Mouse (Mus musculus) lung, adult 10 weeks (tissue): ENCODE measurements around the gene Golga7b. TPM values are rescaled to one million over a fixed set of nuclear protein-coding genes. Genes with fewer than 3 reads are reported as not detected.

Experiments
- polyA plus RNA-seq: library from polyadenylated mRNA; stranded (reverse); fragments of 350-450 nt; fragmentation: Illumina TruSeq; extraction: RNeasy Lipid Tissue Mini Kit (QIAGEN cat#74804); gene quantifications from one replicate; pipeline ENCODE4 v1.2.3, GENCODE M21; 2014; ENCODE audit warnings: low read depth, low replicate concordance; ENCODE audit not compliant: insufficient read depth

The Golga7b gene
- 0.13 TPM for polyA plus RNA-seq

DNA sequence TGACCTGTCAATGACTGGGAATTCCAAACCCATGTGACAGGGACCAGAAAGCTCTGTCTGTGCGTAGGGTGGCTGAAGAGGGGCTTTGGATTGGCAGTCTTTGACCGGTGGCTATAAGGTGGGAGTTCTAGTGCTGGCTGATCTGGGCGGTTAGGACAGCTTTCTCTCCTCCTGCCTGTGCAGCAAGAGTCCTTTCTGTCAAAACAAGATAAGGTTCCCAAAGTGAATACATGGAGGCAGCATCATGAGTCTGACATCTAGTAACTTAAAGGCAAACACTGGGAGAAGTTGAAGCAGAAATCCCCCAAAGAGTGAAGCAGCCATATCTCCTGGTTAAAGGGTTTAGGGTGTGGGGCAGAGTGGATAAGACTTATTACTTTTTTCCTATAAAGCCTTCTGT is at the start of gene Golga7b:
Gene Golga7b (plus strand): TSS at position 56 of the 400 bp plus-strand sequence.

DNA sequence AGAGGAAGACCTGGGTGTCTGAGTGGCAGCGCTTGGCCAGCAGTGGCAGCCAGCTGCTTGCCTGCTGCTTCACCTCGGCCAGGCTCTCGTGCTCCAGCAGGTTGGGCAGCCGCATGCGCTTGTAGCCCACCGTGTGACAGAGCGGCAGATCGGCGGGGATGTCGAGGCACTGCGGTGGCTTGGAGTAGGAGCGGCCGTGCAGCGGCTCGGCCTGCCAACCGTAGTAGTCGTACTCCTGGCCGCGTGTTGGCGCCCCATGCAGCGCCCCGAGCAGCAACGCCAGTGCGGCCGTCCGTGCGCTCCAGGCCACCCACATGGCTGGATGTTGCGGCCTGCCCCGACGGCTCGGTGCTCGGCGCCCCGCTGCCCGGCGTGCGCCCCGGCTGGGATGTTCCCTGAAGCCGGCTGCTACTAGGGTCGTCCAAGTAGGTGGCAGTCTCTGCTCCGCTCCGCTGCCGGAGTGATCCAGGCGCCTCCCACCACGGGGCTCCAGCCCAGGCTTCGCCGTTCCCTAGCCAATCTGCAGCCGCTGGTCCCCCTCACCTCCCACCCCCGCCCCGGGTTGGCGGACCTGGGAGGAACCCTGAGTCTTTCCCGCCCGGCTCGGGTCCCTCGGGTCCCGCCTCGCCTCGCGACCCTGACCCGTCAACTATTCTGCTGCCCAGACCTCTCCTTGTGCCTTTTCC is 45.5 kb upstream of the Golga7b start, which contains the start of gene Sfrp5:
Gene Sfrp5 (minus strand): TSS at position 557 of the 686 bp plus-strand sequence.

Other genes with a start within 250 kb of the Golga7b start
- gene Ankrd2, start 211.6 kb upstream of the Golga7b start, polyA plus RNA-seq: 0.29 TPM
- gene Hoga1, start 202.0 kb upstream of the Golga7b start, polyA plus RNA-seq: 4.7 TPM
- 0.17 TPM for gene 4933411K16Rik, start 195.3 kb upstream of the Golga7b start, polyA plus RNA-seq
- 2.8 TPM for gene Morn4, start 161.2 kb upstream of the Golga7b start, polyA plus RNA-seq
- gene Pi4k2a, start 157.1 kb upstream of the Golga7b start, polyA plus RNA-seq: 20.0 TPM
- gene Avpi1, start 118.5 kb upstream of the Golga7b start, polyA plus RNA-seq: 93.3 TPM
- gene Marveld1, start 100.2 kb upstream of the Golga7b start, polyA plus RNA-seq: 70.7 TPM
- 16.4 TPM for gene Zfyve27, start 83.6 kb upstream of the Golga7b start, polyA plus RNA-seq
- gene Sfrp5, start 45.3 kb upstream of the Golga7b start, polyA plus RNA-seq: 1.6 TPM
- gene Crtac1, start 184.2 kb downstream of the Golga7b start, polyA plus RNA-seq: not detected